Mouse (Mus musculus): ENCODE measurements around the gene Atg2b.

Gene Atg2b

DNA sequence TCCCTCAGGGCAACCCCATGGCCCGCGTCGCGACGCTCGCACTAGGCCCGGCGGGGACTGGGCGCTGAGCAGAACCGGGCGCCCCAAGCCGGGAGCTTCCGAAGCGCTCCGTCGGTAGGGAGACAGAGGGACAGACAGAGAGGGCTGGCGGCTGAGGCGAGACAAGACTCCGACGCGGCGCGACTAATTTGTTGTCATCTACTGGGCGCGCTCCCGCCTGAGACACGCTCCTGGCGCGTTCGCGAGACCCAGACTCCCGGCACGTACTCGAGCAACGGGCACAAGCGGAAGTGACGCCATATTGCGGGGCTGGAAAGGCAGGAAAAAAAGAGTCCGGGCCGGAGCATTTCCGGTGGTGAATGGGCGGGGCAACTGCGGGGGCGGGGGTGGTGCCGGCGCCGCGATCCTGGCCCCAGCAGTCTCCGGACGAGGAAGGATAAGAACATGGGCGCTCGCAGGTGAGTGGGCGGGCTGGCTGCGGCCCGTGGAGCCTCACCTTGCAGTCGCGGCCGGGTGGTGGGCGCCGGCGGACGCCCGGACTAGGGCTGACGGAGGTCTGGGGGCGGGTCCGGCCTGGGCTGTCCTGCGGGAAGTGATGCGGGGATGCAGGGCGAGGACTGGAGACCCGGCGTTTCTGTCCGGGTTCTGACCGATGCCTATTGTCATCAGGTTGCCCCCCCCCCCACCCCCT is at the start of gene Atg2b:
TSS of gene Atg2b (minus strand) at position 211 of the 691 bp plus-strand sequence.
- peak; percentile 92 for DNase-seq (ENCODE audit: low read depth, low spot score)

DNA sequence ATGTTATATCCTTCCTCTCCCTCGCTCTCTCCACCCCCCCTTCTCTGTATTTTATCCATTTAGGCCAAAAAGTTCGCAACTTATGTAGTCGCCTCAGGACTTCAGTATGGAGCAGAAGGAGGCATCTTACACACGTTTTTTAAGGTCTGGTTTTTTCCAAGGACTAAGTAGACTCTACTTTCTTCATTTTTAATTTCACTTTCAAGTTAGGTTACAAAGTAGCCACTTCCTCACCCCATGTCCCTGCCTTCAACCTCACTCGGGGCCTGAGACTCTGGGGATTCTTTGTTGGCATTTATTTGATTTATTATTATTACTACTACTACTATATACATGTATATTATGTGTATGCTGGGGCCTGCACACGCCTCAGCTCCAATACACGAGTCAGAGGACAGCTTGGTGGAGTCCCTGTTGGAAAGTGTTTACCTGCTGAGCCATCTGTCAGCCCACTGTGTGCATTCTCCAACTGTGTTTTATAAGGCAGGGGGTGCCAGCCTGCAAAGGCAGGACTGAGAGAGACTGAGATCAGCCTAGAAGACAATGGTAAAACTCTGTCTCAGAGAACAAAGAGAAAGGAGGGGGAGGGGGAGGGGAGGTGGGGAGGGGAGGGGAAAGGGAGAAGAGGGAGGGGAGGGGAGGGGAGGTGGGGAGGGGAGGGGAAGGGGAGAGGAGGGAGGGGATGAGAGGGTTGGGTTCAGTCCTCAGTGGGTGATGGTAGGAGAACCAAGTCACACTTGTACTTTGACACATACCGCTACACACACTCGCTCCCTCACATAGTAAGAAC is 48.6 kb upstream of the Atg2b start:
- DNase-seq (ENCODE audit: low read depth, low spot score) = no peak

DNA sequence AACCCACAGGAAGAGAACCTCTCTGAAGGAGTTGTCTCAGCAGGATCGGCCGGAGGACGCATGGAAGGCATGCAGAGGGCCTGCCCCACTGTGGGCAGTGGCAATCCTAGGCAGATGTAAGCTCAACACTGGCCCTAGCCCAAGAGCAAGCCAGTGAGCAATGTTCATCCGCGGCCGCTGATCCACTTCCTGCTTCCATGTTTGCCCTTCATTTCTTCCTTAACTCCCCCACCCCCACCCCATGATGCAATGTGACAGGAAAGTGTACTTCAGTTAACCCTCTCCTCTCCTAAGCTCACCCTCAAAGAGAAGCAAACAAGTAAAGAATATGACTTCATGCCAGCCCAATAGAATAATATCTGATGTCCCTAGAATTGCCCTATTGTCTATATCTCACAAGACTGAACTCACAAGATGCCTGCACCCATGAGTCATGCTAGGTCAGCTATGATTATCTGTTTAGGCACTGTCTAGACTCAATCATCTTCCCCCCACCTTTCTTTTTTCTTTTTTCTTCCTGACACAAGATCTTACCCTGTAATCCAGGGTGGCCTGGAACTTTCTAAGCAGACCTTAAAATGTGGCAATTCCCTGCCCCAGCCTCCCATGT is 45.9 kb upstream of the Atg2b start:
- DNase-seq (ENCODE audit: low read depth, low spot score) = no peak

DNA sequence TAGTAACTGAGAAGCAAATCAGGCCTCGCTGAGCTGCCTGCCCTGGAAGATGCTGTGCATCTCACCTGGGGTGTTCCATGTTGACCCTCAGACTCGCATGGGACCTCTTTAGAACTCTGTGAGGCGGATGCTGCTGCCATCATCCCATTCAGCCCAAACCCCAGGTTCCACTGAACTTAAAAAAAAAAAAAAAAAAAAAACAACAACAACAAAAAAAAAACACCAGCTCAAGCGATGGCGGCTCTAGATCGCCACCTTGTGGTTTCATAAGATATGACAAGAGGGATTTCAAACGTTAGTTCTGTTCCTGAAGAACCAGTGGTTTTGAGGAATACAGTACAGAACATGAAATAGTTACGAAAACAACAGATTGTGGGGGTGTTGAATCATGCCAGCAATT is 43.0 kb upstream of the Atg2b start:
- DNase-seq (ENCODE audit: low read depth, low spot score) = peak; percentile 4

DNA sequence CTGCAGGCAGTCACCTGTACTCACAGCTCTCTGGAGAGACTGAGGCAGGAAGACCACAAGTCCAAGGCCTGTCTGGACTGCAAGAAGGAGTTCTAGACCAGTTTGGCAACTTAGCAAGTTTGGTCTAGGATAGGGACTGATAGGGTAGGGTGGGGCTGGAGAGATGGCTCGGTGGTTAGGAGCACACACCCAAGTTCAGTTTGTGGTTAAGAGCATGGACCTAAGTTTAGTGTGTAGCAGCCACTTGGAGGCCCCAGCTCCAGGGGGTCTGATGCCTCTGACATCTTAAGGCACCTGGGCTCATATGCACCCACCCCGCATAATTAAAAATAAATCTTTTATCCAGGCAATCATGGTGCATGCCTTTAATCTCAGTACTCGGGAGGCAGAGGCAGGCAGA is 42.3 kb upstream of the Atg2b start:
- no peak for DNase-seq (ENCODE audit: low read depth, low spot score)

DNA sequence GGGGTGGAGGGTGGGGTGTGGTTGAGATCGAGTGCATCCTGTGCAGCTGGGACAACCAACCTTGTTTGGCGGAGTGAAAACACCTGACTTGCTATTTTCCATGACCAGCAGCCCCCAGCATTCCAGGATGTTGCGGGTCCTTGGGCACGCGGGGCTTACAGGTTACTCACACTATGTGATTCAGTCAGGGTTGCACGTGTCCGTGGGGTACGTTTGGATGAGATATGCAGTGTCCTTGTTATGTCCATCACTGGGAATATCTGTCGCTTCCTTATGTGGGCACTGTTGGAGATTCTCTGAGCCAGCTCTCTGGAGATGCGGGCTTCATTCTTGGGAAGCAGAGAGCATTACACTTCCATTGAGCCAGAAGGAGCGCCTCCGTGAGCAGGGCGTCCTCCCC is 40.7 kb upstream of the Atg2b start:
- DNase-seq (ENCODE audit: low read depth, low spot score) = no peak

DNA sequence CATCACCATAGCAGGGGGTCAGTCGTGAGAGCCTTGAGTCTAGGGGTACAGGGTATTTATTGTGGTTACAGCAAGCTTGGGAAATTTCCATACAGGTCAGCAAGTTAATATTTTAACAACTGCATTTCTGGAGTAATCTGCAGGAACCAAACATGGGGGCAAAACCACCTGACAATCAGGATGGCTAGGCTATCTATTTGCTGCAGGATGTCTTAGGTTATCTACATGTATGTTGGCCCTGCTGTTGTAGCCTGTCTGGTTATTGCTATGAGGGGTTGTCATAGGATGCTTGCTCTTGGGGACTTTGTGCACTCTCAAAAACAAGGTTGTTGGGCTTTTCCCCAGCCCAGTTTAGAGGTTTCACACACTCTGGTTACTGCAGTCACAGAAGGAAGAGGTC is 39.6 kb upstream of the Atg2b start:
- no peak for DNase-seq (ENCODE audit: low read depth, low spot score)

DNA sequence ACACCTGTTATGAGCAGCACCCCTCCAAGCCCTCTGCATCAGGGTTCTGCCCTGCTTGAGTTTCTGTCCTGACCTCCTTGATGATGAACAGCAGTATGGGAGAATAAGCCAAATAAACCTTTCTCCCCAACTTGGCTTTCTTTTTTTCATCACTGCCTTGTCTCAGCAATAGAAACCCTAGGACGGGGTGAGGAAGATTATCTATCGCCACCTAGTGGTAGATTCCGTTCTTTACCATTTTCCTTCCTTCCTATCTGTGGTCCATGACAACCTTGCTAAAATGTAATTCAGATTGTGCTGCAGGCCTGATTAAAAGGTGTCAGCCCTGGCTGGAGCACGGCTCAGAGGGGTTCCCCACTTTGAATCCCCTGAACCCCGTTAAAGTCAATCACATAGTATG is 37.6 kb upstream of the Atg2b start:
- DNase-seq (ENCODE audit: low read depth, low spot score) = peak; percentile 14

DNA sequence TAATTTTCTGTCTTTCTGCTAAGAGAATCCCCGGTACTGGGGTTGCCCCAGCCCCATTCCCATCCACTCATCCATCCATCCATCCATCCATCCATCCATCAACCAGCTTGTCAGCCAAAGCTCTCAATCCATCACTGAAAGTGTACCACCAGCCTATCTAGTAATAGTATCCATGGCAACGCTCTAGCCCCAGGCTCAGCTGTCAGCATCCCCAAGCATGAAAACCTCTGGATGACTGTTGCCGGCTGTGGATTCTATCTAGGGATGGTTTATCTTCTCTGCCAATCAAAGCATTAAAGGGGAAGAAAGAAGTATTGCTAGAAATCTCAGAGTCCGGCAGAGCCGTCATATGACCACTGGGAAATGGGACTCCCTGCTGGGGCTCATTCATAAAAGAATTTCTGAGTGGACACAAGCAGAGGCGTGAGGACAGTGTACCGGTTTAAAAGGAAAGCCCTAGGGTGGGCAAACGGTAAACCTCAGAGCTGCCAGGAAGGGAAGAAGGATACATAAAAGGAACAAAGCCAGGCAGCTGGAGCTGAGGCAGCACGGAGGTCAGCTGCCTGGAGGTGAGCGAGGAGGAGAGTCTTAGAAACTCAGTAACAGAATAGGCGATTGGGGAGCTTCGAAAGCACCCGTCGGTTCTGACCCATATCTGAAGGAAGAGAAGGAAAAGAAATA is 36.6 kb upstream of the Atg2b start:
- no peak for DNase-seq (ENCODE audit: low read depth, low spot score)

DNA sequence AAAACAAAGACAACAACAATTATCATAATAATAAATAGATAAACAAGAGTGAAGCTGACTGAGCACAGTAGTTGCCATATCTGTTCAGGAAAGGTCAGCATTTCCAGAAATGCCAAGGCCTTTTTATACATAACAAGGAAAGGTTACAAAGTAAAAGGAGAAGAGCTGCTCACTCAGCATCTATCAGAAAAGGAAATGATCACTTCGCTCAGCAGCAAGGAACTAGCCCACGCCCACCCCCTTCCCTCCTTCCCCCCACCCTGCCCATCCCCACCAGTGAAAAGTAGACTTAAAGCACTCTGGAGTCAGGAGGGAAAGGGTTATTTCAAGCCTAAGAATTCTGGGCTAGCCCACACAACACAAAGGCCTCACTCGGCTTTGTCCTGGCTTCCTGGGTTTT is 35.2 kb upstream of the Atg2b start:
- DNase-seq (ENCODE audit: low read depth, low spot score) = no peak

DNA sequence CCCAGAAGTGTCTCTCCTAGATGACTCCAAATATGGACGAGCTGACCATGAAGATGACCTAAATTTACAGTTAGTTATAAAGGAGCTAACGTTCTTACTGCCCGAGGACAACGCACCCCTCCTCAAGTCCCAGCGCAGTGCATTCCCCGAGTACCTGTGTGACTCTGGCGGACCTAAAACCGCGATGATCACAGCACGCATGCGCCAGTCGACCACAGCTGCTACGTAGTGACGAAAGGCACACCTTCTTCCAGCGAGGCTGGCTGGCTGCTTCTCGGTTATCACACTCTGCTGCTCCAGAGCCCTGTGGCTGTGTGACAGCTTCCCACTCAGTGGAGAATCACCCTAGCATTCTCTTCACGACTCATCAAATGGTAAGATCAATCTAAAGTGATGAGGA is 33.6 kb upstream of the Atg2b start:
- DNase-seq (ENCODE audit: low read depth, low spot score) = no peak

DNA sequence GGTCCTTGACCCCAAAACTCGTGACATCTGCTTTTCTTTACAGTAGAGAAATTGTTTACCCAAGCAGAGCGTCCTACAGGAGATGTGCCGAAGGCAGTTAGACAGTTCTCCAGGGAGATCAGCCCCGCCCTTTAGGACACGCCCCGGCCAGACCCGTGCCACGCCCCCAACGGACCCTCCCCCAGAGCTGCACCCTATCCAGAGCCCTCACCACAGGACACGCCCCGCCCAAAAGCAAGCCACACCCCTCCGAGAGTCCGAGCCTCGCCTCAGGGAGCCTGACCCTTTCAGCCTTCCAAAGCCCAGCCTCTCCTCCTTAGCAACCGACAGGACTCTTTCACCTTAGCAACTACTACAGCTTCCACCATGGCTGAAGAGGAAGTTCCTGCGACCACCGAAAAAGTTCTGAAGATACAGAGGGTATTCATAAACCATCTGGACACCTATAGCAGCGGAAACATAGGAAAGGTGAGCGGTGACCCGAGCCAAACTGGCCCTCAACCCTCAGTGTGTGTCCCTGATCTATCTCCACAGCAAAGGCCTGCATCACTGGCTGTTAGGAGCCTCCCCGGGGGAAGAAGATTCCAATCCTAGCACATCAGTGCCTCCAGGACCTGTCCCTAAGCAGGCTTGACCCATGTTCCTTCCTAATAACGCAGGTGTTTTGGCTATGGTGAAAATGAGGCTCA is 20.9 kb upstream of the Atg2b start, which contains the start of gene Ak7:
TSS of gene Ak7 (plus strand) at position 178 of the 689 bp plus-strand sequence.
- peak; percentile 33 for DNase-seq (ENCODE audit: low read depth, low spot score)

DNA sequence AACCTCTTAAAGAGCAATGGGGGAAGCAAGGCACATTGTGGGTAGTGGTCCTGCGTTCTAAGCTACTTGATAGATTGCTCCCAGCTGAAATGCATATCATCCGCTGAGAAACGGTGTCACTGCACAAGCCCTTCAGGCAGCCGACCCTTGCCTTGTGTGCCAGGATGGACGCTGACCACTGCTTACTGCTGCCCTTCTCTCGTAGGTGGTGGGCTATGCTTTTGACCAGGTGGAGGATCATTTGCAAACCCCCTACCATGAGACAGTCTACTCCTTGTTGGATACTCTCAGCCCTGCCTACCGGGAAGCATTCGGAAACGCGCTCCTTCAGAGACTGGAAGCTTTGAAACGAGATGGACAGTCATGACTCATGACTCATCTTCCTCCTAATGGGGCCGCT is 15.4 kb upstream of the Atg2b start:
- no peak for DNase-seq (ENCODE audit: low read depth, low spot score)

DNA sequence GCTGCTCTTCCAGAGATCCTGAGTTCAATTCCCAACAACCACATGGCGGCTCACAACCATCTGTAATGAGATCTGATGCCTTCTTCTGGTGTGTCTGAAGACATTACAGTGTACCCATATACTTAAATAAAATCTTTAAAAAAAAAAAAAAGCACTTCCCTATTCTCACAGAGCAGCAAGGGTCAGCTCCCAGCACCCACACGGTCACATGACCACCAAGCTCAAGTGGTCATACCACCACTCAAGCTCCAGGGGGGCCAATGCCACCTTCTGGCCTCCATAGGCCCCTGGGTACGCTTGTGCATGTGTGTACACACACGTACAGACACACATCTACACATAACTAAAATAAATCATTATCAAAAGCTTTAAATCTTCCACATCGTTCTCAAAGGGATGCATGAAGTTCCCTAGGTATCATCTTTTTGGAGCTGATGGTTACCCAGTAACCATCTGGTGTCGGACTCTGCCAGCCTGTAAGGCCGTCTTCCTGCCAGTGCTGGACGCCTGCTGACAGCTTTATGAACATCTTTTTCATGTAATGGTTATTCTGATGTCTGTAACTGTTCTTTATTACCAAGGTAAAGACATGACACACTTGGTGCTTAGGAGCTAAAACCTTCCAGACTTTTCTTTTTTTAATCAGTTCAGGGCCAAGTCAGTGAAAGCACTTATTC is 12.2 kb upstream of the Atg2b start:
- DNase-seq (ENCODE audit: low read depth, low spot score) = no peak

DNA sequence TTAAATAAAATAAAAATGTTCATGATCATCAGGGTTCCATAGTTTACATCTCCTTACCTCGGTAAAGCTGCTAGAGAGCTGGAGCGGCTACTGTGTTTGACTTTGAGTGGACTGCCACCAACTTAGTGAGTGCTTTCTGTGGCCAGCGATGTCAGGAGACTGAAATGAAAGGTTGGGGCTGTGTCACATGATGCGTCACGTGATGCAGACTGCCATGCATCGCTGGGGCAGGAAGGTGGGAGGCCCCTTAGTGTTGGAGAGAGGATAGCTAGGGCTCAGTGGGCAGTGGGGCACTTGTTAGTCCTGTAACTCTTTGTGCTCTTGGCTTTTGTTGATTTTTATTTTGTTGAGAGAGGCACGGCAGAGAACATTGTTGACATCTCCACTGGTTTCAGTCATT is 10.8 kb upstream of the Atg2b start:
- DNase-seq (ENCODE audit: low read depth, low spot score) = no peak

DNA sequence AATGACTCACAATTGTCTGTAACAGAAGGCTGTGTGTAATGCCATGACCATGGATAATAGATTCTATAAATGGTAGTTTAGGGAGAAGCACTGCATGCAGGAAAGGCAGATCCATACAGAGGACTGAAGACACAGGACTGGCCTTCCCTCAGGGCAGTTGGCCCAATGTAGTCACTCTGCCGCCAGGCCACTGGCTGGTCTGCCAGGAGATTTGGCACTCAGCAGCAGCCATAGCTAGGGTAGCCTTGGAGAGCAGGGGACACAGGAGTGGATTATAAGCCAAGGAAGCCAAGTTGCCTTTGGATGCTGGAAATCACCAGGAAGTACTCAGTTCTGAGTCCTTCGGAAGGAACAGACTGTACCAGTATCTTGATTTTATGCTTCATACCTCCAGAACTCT is 9.0 kb upstream of the Atg2b start:
- no peak for DNase-seq (ENCODE audit: low read depth, low spot score)

DNA sequence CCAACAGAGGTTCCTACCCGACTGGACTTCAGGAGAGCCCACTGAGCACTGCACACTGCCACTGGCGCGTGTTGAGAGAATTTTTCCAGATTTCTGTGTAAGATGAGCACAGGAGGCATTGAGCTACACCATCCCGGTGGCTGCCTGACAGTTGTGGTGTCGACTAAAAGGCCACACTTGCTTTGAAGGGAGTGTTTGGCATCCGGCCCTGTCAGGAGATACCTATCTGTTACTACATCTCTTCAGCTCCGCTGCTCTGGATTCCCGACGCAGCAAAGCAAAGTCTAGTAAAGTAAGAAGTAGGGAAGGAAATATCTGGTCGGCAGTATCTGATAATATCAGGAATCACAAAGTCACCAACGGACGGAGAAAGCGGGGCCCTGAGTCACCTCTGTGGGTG is 4.4 kb upstream of the Atg2b start:
- no peak for DNase-seq (ENCODE audit: low read depth, low spot score)

DNA sequence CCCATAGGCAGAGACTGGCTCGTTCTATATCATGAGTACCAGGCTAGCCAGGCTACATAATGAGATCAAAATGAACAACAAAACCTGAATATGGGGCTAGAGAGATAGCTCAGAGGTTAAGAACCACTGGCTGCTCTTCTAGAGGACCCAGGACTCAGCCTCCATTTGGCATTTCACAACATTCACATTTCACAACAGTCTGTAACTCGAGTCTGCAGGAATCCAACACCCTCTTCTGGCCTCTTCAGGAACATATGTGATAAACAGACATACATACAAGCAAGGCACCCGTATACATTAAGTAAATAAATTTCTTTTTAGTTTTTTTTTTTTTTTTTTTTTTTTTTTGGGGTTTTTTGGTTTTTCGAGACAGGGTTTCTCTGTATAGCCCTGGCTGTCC is 3.5 kb upstream of the Atg2b start:
- no peak for DNase-seq (ENCODE audit: low read depth, low spot score)

DNA sequence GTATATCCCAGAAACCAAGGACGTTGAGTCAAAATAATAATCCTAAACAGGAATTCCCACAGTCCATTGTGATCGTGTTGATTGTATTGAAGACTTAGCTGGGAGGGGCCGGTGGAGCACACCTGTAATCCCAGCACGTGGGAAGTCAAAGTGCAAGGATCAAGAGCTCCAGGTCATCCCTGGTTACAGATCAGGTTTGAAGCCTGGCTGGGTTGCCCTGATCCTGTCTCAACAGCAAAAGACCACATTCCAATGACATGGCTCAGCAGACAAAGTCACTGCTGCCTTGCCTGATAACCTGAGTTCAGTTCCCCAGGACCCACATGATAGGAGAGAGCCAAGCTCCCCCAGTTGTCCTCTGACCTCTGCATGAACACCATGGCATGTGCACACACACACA is 2.4 kb upstream of the Atg2b start:
- DNase-seq (ENCODE audit: low read depth, low spot score) = no peak

DNA sequence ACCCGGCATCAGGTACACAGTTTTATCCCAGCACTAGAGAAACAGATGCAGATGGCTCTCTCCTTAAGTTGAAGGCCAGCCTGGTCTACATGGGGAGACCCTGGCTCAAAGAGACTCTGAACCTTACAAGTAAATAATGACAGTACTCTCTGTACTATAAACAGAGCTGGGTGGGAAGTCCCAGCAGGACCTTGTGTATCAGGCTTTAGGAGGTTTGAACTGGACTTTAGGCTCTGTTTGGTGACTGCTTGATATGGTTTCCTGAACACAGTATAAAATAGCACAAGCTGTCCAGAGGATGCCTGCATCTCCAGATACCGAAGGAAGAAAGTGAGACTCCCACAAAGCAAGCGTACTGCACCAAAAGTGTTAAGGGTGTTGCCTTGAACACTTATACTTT is 1.8 kb upstream of the Atg2b start:
- no peak for DNase-seq (ENCODE audit: low read depth, low spot score)
